Mouse (Mus musculus): ENCODE measurements around the gene 9530003J23Rik. TPM values are rescaled to one million over a fixed set of nuclear protein-coding genes. Genes with fewer than 3 reads are reported as not detected.
"Not testable (repeated sequence)": the region's sequence is repeated elsewhere in the genome, so short reads cannot be mapped to it uniquely, and the experiment has no call there.

The 9530003J23Rik gene
- polyA plus RNA-seq, 1 experiment: not detected

- H3K4me1 ChIP-seq (ENCODE audit: control insufficient read depth, insufficient read depth, low read length): no peaks in the 10 kb centered on the region
- H3K27ac ChIP-seq (ENCODE audit: insufficient read depth, low read length): no peak overlapping the region
- no peak overlapping the region; the same call in 1 of the 2 replicates for H3K9ac ChIP-seq (ENCODE audit: low read depth, poor library complexity, severe bottlenecking)
- no peaks in the 10 kb centered on the region for H3K9me3 ChIP-seq (replicated peaks; ENCODE audit: control insufficient read depth, insufficient read depth, low read length, poor library complexity, severe bottlenecking)
- no peaks in the 10 kb centered on the region; the same call in 1 of the 2 replicates for H3K36me3 ChIP-seq (ENCODE audit: control insufficient read depth, insufficient read depth, low read length, poor library complexity, severe bottlenecking)
- H3K27me3 ChIP-seq (ENCODE audit: control insufficient read depth, insufficient read depth, low read length, poor library complexity, severe bottlenecking): no peaks in the 10 kb centered on the region
- no peak for TF ChIP-seq EP300 (IDR thresholded peaks at IDR 0.05; ENCODE audit: insufficient read depth, low read depth, low read length)
- no peak for TF ChIP-seq POLR2A (IDR thresholded peaks at IDR 0.05; ENCODE audit: insufficient read depth, low read length)
- peak; percentile 6 for TF ChIP-seq CTCF (IDR thresholded peaks at IDR 0.05; ENCODE audit: low read depth, low read length)
- peak overlapping the region; percentile 45 for H3K4me3 ChIP-seq (ENCODE audit: low read depth, low read length)
These were observed 29.0 kb downstream of the 9530003J23Rik start for GRCm38 (mm10) chr10:117209469-117209938.

- H3K27me3 ChIP-seq (ENCODE audit: control insufficient read depth, insufficient read depth, low read length, poor library complexity, severe bottlenecking): not testable (repeated sequence)
These were observed 29.7 kb downstream of the 9530003J23Rik start for GRCm38 (mm10) chr10:117208787-117209186.

GRCm38 (mm10) chr10:117208221-117208620 is 30.3 kb downstream of the 9530003J23Rik start:
- no peak overlapping the region for H3K4me3 ChIP-seq (ENCODE audit: low read depth, low read length)

More at GRCm38 (mm10) chr10:117208787-117209186, 29.7 kb downstream of the 9530003J23Rik start:
- not testable (repeated sequence) for H3K27ac ChIP-seq (ENCODE audit: insufficient read depth, low read length); H3K36me3 ChIP-seq (ENCODE audit: control insufficient read depth, insufficient read depth, low read length, poor library complexity, severe bottlenecking); H3K9ac ChIP-seq (ENCODE audit: low read depth, poor library complexity, severe bottlenecking); H3K4me1 ChIP-seq (ENCODE audit: control insufficient read depth, insufficient read depth, low read length); H3K4me3 ChIP-seq (ENCODE audit: low read depth, low read length); H3K9me3 ChIP-seq (replicated peaks; ENCODE audit: control insufficient read depth, insufficient read depth, low read length, poor library complexity, severe bottlenecking)

GRCm38 (mm10) chr10:117206070-117206469 is 32.4 kb downstream of the 9530003J23Rik start:
- no peaks in the 10 kb centered on the region for H3K27me3 ChIP-seq (ENCODE audit: control insufficient read depth, insufficient read depth, low read length, poor library complexity, severe bottlenecking)
- H3K9me3 ChIP-seq (replicated peaks; ENCODE audit: control insufficient read depth, insufficient read depth, low read length, poor library complexity, severe bottlenecking): no peaks in the 10 kb centered on the region
- H3K36me3 ChIP-seq (ENCODE audit: control insufficient read depth, insufficient read depth, low read length, poor library complexity, severe bottlenecking): no peaks in the 10 kb centered on the region
- H3K4me1 ChIP-seq (ENCODE audit: control insufficient read depth, insufficient read depth, low read length): no peaks in the 10 kb centered on the region
- TF ChIP-seq CTCF (IDR thresholded peaks at IDR 0.05; ENCODE audit: low read depth, low read length) (no peak), EP300 (IDR thresholded peaks at IDR 0.05; ENCODE audit: insufficient read depth, low read depth, low read length) (no peak), POLR2A (IDR thresholded peaks at IDR 0.05; ENCODE audit: insufficient read depth, low read length) (no peak)
- H3K4me3 ChIP-seq (ENCODE audit: low read depth, low read length): no peak overlapping the region
- no peak overlapping the region for H3K9ac ChIP-seq (ENCODE audit: low read depth, poor library complexity, severe bottlenecking)
- H3K27ac ChIP-seq (ENCODE audit: insufficient read depth, low read length): no peak overlapping the region

More at GRCm38 (mm10) chr10:117208221-117208620, 30.3 kb downstream of the 9530003J23Rik start:
- no peak overlapping the region for H3K27ac ChIP-seq (ENCODE audit: insufficient read depth, low read length)
- H3K27me3 ChIP-seq (ENCODE audit: control insufficient read depth, insufficient read depth, low read length, poor library complexity, severe bottlenecking): no peaks in the 10 kb centered on the region
- H3K9me3 ChIP-seq (replicated peaks; ENCODE audit: control insufficient read depth, insufficient read depth, low read length, poor library complexity, severe bottlenecking): no peaks in the 10 kb centered on the region
- H3K4me1 ChIP-seq (ENCODE audit: control insufficient read depth, insufficient read depth, low read length): no peaks in the 10 kb centered on the region
- no peaks in the 10 kb centered on the region for H3K36me3 ChIP-seq (ENCODE audit: control insufficient read depth, insufficient read depth, low read length, poor library complexity, severe bottlenecking)
- TF ChIP-seq EP300 (IDR thresholded peaks at IDR 0.05; ENCODE audit: insufficient read depth, low read depth, low read length) (no peak), CTCF (IDR thresholded peaks at IDR 0.05; ENCODE audit: low read depth, low read length) (no peak), POLR2A (IDR thresholded peaks at IDR 0.05; ENCODE audit: insufficient read depth, low read length) (no peak)
- 0 out of 2 replicates have a peak overlapping the region, but pooled peaks have one; percentile 18 for H3K9ac ChIP-seq (ENCODE audit: low read depth, poor library complexity, severe bottlenecking)

- Histone ChIP-seq H3K27me3 (ENCODE audit: control insufficient read depth, insufficient read depth, low read length, poor library complexity, severe bottlenecking) (no peaks in the 10 kb centered on the region), H3K36me3 (ENCODE audit: control insufficient read depth, insufficient read depth, low read length, poor library complexity, severe bottlenecking) (no peaks in the 10 kb centered on the region)
- no peak for TF ChIP-seq POLR2A (IDR thresholded peaks at IDR 0.05; ENCODE audit: insufficient read depth, low read length)
- TF ChIP-seq EP300 (IDR thresholded peaks at IDR 0.05; ENCODE audit: insufficient read depth, low read depth, low read length): no peak
- TF ChIP-seq CTCF (IDR thresholded peaks at IDR 0.05; ENCODE audit: low read depth, low read length): no peak
These were observed 34.9 kb downstream of the 9530003J23Rik start for GRCm38 (mm10) chr10:117203558-117203981.

GRCm38 (mm10) chr10:117202981-117203557 is 35.4 kb downstream of the 9530003J23Rik start:
- H3K9ac ChIP-seq (ENCODE audit: low read depth, poor library complexity, severe bottlenecking): no peak overlapping the region
- H3K4me1 ChIP-seq (ENCODE audit: control insufficient read depth, insufficient read depth, low read length): no peaks in the 10 kb centered on the region
- no peaks in the 10 kb centered on the region for H3K36me3 ChIP-seq (ENCODE audit: control insufficient read depth, insufficient read depth, low read length, poor library complexity, severe bottlenecking)
- H3K4me3 ChIP-seq (ENCODE audit: low read depth, low read length): no peak overlapping the region
- H3K9me3 ChIP-seq (replicated peaks; ENCODE audit: control insufficient read depth, insufficient read depth, low read length, poor library complexity, severe bottlenecking): no peaks in the 10 kb centered on the region
- no peak overlapping the region for H3K27ac ChIP-seq (ENCODE audit: insufficient read depth, low read length)
- TF ChIP-seq EP300 (IDR thresholded peaks at IDR 0.05; ENCODE audit: insufficient read depth, low read depth, low read length) (no peak), POLR2A (IDR thresholded peaks at IDR 0.05; ENCODE audit: insufficient read depth, low read length) (no peak), CTCF (IDR thresholded peaks at IDR 0.05; ENCODE audit: low read depth, low read length) (no peak)
- H3K27me3 ChIP-seq (ENCODE audit: control insufficient read depth, insufficient read depth, low read length, poor library complexity, severe bottlenecking): no peaks in the 10 kb centered on the region

More at GRCm38 (mm10) chr10:117203558-117203981, 34.9 kb downstream of the 9530003J23Rik start:
- no peaks in the 10 kb centered on the region for H3K4me1 ChIP-seq (ENCODE audit: control insufficient read depth, insufficient read depth, low read length)
- no peaks in the 10 kb centered on the region for H3K9me3 ChIP-seq (replicated peaks; ENCODE audit: control insufficient read depth, insufficient read depth, low read length, poor library complexity, severe bottlenecking)
- no peak overlapping the region for H3K9ac ChIP-seq (ENCODE audit: low read depth, poor library complexity, severe bottlenecking)
- no peak overlapping the region for H3K4me3 ChIP-seq (ENCODE audit: low read depth, low read length)
- H3K27ac ChIP-seq (ENCODE audit: insufficient read depth, low read length): no peak overlapping the region
